Mouse (Mus musculus): ENCODE data around the gene Pfkfb3. TPM values are rescaled to one million over a fixed set of nuclear protein-coding genes. Genes with fewer than 3 reads are reported as not detected.

Pfkfb3 gene
- total RNA-seq, 2 experiments from 2014 or later: 36.8 to 40.1 TPM

DNA sequence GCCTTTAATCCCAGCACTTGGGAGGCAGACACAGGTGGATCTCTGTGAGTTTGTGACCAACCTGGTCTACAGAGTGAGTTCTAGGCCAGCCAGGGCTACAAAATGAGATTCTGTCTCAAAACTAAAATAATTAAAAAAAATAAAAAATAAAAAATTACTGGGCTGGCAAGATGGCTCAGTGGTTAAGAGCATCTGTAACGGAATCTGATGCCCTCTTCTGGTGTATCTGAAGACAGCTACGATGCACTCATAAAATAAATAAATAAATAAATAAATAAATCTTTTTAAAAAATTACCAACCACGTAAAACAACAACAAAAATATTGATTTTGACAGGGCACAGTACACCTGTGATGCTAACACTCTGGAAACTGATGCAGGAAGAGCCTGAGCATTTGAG, 13.0 kb upstream of the Pfkfb3 start:
- DNase-seq (ENCODE audit: low spot score in 2 of 2): no peak
- H3K27ac ChIP-seq: no peak overlapping the region
- peak; percentile 56 for TF ChIP-seq CTCF (conservative IDR thresholded peaks at IDR 0.05)
- H3K4me3 ChIP-seq: no peak overlapping the region

DNA sequence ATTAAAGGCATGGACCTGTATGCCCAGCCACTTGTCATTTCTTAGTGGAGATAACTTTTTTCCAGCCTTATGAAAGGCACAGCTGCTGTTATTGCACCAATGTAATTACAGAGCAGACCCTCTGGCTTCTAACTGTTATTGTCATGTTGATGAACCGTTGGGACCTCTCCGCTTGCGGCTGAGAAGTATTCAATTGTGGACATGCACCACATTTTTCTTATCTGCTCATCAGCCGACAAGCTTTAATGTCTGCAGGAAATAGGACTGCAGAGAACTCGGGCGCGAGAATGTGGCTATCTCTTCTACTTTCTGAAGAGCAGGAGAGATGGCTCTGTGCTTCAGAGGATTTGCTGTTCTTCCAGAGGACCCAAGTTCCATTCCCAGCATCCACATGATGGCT, 12.4 kb upstream of the Pfkfb3 start:
- no peak for TF ChIP-seq CTCF (conservative IDR thresholded peaks at IDR 0.05)
- no peak for DNase-seq (ENCODE audit: low spot score in 2 of 2)
- Histone ChIP-seq H3K27ac (no peak overlapping the region), H3K4me3 (no peak overlapping the region)

DNA sequence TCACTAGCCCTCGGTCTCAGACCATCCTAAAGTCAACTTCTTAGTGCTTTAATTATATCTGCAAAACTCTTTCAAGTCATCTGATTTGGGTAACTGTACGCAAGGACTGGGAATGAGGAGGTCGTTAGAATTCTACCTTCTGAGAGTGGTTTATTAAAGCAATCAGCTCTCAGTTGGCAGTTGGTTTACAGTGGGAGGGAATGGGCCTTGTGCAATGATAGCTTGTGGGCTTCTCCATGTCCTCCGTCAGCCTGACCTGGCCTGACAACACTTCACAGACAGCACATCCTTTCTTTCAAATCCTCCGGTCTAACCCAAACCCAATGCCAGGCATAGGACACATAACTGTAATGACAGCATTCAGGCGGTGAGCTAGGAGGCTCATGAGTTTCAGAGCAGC, 10.9 kb upstream of the Pfkfb3 start:
- TF ChIP-seq CTCF (conservative IDR thresholded peaks at IDR 0.05): no peak
- Histone ChIP-seq H3K4me3 (no peak overlapping the region), H3K27ac (no peak overlapping the region)
- no peak for DNase-seq (ENCODE audit: low spot score in 2 of 2)

DNA sequence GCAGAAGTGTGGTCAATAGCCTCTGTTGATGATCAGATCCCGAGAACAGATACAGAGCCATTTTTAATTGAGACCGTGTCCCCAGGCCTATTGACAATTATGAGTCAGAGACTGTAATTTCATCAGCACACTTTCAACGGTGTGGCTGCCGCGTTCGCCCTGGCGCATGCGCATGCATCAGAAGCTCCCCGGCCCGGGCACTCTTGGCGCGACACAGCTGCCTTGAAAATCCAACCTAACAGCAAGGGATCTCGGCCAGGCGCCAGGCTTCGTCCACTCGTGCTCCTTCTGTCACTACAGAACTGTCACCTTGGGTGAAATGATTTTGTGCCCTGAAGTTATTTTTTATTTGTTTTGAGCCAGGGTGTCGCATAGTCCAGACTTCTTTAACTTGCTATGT, 9.4 kb upstream of the Pfkfb3 start:
- TF ChIP-seq CTCF (conservative IDR thresholded peaks at IDR 0.05): no peak
- DNase-seq (ENCODE audit: low spot score in 2 of 2): no peak
- H3K27ac ChIP-seq: no peak overlapping the region

DNA sequence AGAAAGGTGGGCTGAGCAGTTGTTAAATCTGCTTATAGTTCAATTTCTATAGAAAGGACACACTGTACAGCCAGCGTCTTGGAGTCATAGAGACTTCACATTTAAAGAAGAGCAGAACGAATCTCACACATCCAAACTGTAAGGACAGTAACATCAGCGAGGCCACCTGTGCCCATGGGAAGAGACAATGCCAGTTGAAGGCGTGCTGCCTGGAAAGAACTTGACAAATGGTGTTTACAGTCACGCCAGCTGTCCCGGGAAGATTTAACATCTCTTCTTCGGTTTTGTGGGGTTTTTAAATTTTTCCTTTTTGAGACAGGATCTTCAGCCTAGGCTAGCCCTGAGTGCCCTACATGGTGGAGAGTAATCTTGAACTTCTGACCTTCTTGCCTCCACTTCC, 4.8 kb upstream of the Pfkfb3 start:
- peak in 1 of 2 experiments; percentile 32 for DNase-seq (ENCODE audit: low spot score in 2 of 2)
- Histone ChIP-seq H3K4me3 (no peak overlapping the region), H3K27ac (no peak overlapping the region)
- TF ChIP-seq CTCF (conservative IDR thresholded peaks at IDR 0.05): no peak

More for the DNA sequence above, 9.4 kb upstream of the Pfkfb3 start:
- no peak overlapping the region for H3K4me3 ChIP-seq

DNA sequence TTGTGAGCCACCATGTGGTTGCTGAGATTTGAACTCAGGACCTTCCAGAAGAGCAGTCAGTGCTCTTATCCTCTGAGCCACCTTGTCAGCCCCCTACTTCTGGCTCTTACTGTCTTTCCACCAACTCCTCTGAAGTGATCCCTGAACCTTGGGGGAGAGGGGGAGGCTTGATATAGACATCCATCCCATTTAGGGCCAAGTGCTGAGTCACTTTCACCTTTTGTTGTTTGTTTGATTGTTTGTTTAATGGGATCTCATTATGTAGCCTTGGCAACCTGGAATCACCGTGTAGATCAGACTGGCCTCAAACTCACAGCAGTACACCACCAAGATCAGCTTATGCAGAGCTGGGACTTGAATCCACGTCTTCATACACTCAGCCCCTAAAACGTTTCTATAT, 3.4 kb upstream of the Pfkfb3 start:
- H3K27ac ChIP-seq: no peak overlapping the region
- no peak for TF ChIP-seq CTCF (conservative IDR thresholded peaks at IDR 0.05)
- no peak for DNase-seq (ENCODE audit: low spot score in 2 of 2)
- no peak overlapping the region for H3K4me3 ChIP-seq

DNA sequence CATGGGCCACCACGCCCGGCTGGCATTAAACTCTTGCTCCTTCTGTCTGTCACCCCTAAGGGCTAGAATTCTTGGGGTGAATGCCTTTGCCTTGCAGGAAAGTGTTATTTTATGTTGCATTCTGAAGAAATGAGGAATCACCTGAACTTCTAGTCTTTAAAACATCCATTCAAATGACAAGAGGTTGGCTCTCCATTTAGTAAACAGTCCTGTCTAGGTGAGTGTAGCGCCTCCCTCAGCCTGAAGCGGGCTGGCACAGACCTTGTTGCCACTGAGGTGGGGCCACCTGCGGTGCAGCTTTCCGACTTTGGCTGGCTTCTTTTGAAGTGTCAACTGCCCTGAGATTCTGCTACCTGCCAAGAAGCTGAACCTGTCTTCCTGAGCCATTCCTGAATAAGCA, 1.4 kb upstream of the Pfkfb3 start:
- TF ChIP-seq CTCF (conservative IDR thresholded peaks at IDR 0.05): no peak
- DNase-seq (ENCODE audit: low spot score in 2 of 2): no peak
- Histone ChIP-seq H3K4me3 (no peak overlapping the region), H3K27ac (no peak overlapping the region)

DNA sequence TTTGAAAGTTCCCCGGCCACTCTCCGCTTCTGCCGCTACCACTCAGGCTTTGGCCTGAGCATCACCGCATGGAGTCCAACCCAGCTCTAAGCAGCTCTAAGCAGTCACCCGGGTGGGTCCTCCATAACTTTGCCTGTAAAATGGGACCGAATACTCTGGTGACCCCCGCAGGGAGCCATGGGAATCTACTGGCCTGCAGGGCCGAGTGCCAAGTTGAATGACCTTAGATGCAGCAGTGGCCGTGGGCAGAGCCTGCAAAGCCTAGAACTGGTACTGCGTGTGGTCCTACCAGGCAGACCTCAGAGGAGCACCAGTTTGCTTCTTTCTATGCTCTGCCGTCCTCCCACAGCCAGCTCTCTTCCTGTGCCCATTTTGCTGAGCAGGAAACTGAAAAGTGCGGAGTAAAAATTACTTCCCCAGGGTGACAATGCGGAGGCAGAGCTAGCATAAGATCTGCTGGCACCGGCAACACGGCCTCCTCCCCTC, 868 bp downstream of the Pfkfb3 start:
- no peak for TF ChIP-seq CTCF (conservative IDR thresholded peaks at IDR 0.05)
- DNase-seq (ENCODE audit: low spot score in 2 of 2): peak in 1 of 2 experiments; percentile 14
- Histone ChIP-seq H3K4me3 (peak overlapping the region; percentile 82), H3K27ac (peak overlapping the region; percentile 85; the same call in 1 of the 2 replicates)

DNA sequence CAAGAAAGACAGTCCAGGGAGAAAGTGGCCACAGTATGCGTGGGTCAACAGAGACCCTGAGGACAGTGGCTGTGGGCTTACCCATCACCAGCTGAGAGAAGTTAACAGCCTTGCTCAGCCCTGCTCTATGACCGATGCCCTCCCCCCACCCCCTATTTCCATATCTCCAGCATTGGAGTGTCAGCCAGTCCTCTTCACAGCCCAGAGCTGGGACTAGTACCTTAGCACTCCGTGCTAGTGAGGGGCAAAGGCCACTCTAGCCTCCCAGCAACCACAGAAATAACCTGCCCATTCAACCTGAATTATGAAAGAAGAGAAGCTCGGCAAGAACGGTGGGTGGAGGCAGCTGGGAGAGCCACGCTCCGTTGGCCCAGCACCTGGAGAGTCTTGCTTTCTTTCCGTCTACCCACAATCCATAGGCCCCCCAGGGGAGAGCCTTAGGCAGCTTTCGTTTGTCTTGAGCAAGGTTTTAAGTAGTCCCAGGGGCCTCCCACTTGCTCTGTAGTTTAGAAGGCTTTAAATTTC, 1.5 kb downstream of the Pfkfb3 start:
- no peak for DNase-seq (ENCODE audit: low spot score in 2 of 2)
- TF ChIP-seq CTCF (conservative IDR thresholded peaks at IDR 0.05): no peak
- peak overlapping the region; percentile 82; the same call in 1 of the 2 replicates for H3K4me3 ChIP-seq
- no peak overlapping the region; the same call in 1 of the 2 replicates for H3K27ac ChIP-seq

DNA sequence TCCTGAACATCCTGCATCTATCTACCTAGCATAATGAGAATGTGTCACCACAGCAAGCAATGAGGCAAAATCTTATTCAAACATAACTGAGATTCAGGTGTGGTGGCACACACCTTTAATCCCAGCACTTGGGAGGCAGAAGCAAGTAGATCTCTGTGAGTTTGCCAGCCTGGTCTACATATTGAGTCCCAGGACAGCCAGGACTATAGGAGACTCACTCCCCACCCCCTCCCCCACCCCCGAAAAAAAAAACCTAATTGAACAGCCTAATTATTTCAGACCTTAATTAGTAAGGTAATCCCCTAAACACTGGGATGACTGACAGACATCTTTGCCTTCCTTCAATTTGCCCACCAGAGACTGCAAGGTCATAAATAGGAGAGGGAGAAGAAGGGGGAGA, 2.2 kb downstream of the Pfkfb3 start:
- TF ChIP-seq CTCF (conservative IDR thresholded peaks at IDR 0.05): no peak
- no peak for DNase-seq (ENCODE audit: low spot score in 2 of 2)
- no peak overlapping the region for H3K4me3 ChIP-seq
- no peak overlapping the region for H3K27ac ChIP-seq

DNA sequence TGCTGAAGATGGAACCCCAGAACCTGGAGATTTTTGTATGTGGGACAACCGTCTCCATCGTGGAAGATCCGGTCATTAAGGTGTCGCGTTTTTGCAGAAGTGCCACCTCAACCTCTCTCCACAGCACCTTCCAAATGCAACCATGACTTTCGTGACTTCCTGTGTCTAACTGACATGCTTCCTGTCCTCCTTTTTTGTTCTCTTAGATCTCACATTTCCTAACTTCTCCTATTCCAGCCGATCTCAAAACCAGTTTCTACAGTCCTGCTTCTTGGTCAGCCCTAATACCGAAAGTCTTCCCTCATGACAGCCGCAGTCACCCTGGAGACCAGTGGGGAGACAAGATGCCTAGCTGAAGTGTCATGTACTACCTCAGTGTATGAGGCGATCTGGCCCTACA, 5.4 kb downstream of the Pfkfb3 start:
- no peak overlapping the region for H3K4me3 ChIP-seq
- no peak for DNase-seq (ENCODE audit: low spot score in 2 of 2)
- no peak for TF ChIP-seq CTCF (conservative IDR thresholded peaks at IDR 0.05)
- no peak overlapping the region for H3K27ac ChIP-seq

DNA sequence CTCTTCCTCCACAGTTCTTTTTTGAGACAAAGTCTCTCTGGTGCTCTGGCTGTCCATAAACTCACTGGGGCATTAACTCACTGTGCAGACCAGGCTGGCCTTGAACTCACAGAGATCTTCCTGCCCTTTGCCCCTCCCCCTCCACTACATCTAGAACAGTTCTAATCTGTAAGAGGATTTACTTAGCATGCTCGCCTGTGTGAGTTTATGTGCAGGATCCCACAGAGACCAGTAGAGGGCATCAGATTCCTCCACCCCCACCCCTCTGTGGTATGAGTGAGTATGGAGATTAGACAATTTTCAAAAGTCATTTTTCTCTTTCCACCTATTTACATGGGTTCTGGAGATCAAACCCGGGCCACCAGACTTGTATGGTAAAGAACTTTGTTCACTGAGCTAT, 6.3 kb downstream of the Pfkfb3 start:
- peak; percentile 72 for TF ChIP-seq CTCF (conservative IDR thresholded peaks at IDR 0.05)
- Histone ChIP-seq H3K4me3 (no peak overlapping the region), H3K27ac (no peak overlapping the region)
- DNase-seq (ENCODE audit: low spot score in 2 of 2): no peak

DNA sequence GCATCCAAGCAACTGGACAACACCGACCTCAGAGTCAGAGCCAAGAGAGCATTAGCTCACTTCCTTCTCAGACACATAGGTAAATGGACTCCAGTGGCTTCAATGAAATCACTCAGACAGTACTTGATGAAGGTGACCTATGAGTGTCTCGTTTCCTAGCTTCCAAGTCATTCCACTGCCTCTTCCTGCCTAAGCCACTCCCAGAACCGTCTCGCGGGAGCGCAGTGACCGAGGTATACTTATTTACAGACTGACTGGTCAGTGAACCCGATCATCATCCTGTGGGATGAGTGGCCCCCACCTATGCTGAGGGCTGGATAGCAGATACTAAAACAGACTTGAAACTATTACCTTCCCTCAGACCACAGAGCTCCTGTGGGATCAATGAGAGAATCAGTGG, 7.8 kb downstream of the Pfkfb3 start:
- Histone ChIP-seq H3K4me3 (no peak overlapping the region), H3K27ac (no peak overlapping the region)
- DNase-seq (ENCODE audit: low spot score in 2 of 2): no peak
- TF ChIP-seq CTCF (conservative IDR thresholded peaks at IDR 0.05): no peak

DNA sequence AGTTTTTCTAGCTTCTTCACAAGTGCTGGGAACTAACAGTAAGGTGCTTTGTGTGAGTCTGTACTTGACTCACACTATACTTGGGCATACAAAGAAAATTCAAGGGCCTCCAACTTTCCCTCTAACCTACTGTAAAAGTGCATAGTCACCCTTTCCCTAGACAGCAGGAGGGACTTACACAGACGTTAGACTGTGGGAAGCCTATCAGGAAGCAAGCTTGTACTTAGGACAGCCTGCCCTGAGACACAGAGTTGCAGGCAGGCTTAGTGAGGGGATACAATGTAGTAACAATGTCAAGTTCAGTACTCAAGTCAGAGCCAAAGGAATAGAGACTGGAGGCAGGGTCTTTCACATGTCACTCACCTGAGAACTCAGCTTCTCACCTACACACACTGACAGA, 8.5 kb downstream of the Pfkfb3 start:
- no peak overlapping the region for H3K27ac ChIP-seq
- no peak overlapping the region for H3K4me3 ChIP-seq
- no peak for TF ChIP-seq CTCF (conservative IDR thresholded peaks at IDR 0.05)
- DNase-seq (ENCODE audit: low spot score in 2 of 2): no peak

DNA sequence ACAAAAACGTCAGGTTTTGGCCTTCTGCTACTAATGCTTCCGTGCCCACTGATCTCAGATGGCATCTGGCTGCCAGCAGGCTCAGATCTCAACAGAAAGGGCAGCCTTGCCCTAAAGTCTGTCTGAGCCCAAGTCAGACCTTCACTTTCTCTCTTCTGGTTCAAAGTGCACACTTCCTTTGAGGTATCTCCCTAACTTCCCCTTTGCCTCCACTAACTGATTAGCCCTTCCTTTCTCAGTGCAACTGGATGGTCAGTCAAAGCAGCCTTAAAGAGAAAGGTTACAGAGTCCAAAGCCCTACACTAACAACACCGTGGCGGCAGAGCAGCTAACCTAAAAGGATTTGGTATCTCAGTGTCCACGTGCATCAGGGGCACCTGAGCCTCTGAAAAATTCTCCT, 9.5 kb downstream of the Pfkfb3 start:
- DNase-seq (ENCODE audit: low spot score in 2 of 2): no peak
- Histone ChIP-seq H3K4me3 (no peak overlapping the region), H3K27ac (no peak overlapping the region)
- TF ChIP-seq CTCF (conservative IDR thresholded peaks at IDR 0.05): no peak

All from layer of hippocampus, adult 2 months (tissue).